Mouse (Mus musculus) G1E (cell line): ENCODE measurements around the gene Akap11. TPM values are rescaled to one million over a fixed set of nuclear protein-coding genes. Genes with fewer than 3 reads are reported as not detected.

Source experiments
- ATAC-seq: 2 replicates; pipeline ENCODE4 v1.8.0; 2016; ENCODE audit warnings: mild to moderate bottlenecking; ENCODE audit not compliant: insufficient number of reproducible peaks, poor library complexity, low FRiP score, severe bottlenecking; ENCODE audit errors: extremely low read depth
- DNase-seq: peaks from one replicate; pipeline ENCODE4 v3.0.0; 2012; ENCODE audit warnings: low spot score
- H3K27me3 ChIP-seq: 2 replicates; pipeline ENCODE4 v1.6.1; 2012; ENCODE audit warnings: mild to moderate bottlenecking, low read length, inconsistent platforms; ENCODE audit not compliant: insufficient read depth
- H3K36me3 ChIP-seq: replicated peaks from 2 replicates; pipeline ENCODE3; 2012; ENCODE audit warnings: mild to moderate bottlenecking, inconsistent platforms
- H3K4me1 ChIP-seq: 2 replicates; pipeline ENCODE4 v1.6.1; 2012; ENCODE audit warnings: low read depth, low read length, inconsistent platforms, mixed read lengths; ENCODE audit not compliant: insufficient read depth
- H3K4me3 ChIP-seq: 2 replicates; pipeline ENCODE4 v1.5.1; 2012; ENCODE audit warnings: low read depth, mild to moderate bottlenecking, inconsistent platforms, low read length, moderate library complexity, mixed read lengths
- H3K9me3 ChIP-seq: replicated peaks from 2 replicates; pipeline ENCODE4 v1.6.1; 2012; ENCODE audit warnings: inconsistent platforms
- CTCF ChIP-seq: IDR thresholded peaks from 2 replicates; pipeline ENCODE4 v1.5.1; 2012; ENCODE audit warnings: low read depth, low read length, inconsistent platforms, mixed read lengths
- GATA1 ChIP-seq: IDR thresholded peaks from 2 replicates; pipeline ENCODE4 v1.6.1; 2012; ENCODE audit warnings: borderline replicate concordance, low read length, inconsistent platforms, mixed read lengths
- GATA2 ChIP-seq: IDR thresholded peaks from 2 replicates; pipeline ENCODE4 v1.6.1; 2012; ENCODE audit warnings: low read depth, low read length, inconsistent platforms, borderline replicate concordance
- POLR2AphosphoS5 ChIP-seq: IDR thresholded peaks from 2 replicates; pipeline ENCODE4 v1.6.1; 2012; ENCODE audit warnings: low read depth, low read length, inconsistent platforms; ENCODE audit not compliant: insufficient replicate concordance
- TAL1 ChIP-seq: conservative IDR thresholded peaks from 2 replicates; pipeline ENCODE4 v1.6.1; 2012; ENCODE audit warnings: low read depth, low read length, inconsistent platforms, mixed read lengths
- polyA plus RNA-seq: library from polyadenylated mRNA; stranded (reverse); fragments of >175 nt; gene quantifications from 2 replicates; pipeline ENCODE4 v1.2.3, GENCODE M21; 2012
- total RNA-seq, 2 experiments: library from RNA; stranded (forward) in 1 of 2; stranded (reverse) in 1 of 2; fragments of 200-1000 nt in 1 of 2; fragments of >200 nt in 1 of 2; fragmentation: Nextera tagmentation in 1 of 2; gene quantifications; 2 replicates each; pipeline ENCODE4 v1.2.3; 2014 to 2017

The Akap11 gene
- total and polyA plus RNA-seq, 3 experiments = 0.35 to 25.6 (median 22.3) TPM

DNA sequence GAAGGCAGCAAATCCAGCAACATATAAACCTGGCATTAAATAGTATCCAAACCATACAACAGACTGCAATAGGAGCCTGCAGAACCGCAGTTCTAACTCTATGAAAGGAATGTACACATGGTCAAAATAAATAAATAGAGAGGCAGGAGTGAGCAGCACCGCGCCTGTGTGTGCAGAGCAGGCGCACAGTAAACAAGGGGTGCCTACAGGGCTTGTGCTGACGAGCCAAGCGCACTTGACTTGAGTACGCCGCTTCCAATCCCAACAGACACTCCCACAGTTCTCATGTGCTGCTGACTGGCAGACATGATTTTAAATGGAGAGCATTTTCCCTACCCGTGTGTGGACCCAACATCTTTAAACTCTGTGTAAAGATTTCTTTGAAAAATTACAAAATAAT lies 44.0 kb downstream of the Akap11 start:
- Histone ChIP-seq H3K27me3 (no peaks in the 10 kb centered on the region), H3K4me3 (no peak overlapping the region), H3K9me3 (no peaks in the 10 kb centered on the region; the same call in 1 of the 2 replicates), H3K4me1 (peaks cover 3% of the 10 kb centered on the region; the same call in 1 of the 2 replicates), H3K36me3 (peaks cover 12% of the 10 kb centered on the region)
- DNase-seq (no peak), ATAC-seq (no peak)
- TF ChIP-seq GATA2 (no peak), POLR2AphosphoS5 (no peak), GATA1 (no peak), CTCF (no peak), TAL1 (no peak)

DNA sequence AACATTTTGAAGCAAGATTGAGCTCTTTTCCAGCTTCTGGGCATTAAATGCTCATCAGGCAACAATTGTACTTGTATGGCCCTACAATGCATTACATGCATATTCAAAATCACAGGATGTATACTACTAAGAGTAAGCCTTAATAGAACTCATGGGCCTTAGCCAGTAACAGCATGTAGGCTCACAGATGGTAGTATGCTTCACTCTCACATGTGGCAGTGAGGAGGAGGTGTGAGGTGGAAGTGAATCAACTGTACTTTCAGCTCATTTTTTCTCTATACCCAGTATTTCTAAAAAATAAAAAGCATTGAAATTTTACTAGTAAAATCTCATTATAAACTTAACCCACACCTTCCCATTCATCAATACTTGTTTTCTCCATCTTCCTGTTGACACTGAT lies 45.2 kb downstream of the Akap11 start:
- peaks cover 9% of the 10 kb centered on the region for H3K36me3 ChIP-seq
- no peak overlapping the region for H3K4me3 ChIP-seq
- no peak for TF ChIP-seq GATA1
- TF ChIP-seq TAL1 = no peak
- TF ChIP-seq POLR2AphosphoS5 = no peak
- no peak for TF ChIP-seq CTCF
- no peak for TF ChIP-seq GATA2
- no peaks in the 10 kb centered on the region for H3K4me1 ChIP-seq
- no peaks in the 10 kb centered on the region for H3K27me3 ChIP-seq
- no peaks in the 10 kb centered on the region; the same call in 1 of the 2 replicates for H3K9me3 ChIP-seq
- DNase-seq = no peak
- ATAC-seq = no peak

DNA sequence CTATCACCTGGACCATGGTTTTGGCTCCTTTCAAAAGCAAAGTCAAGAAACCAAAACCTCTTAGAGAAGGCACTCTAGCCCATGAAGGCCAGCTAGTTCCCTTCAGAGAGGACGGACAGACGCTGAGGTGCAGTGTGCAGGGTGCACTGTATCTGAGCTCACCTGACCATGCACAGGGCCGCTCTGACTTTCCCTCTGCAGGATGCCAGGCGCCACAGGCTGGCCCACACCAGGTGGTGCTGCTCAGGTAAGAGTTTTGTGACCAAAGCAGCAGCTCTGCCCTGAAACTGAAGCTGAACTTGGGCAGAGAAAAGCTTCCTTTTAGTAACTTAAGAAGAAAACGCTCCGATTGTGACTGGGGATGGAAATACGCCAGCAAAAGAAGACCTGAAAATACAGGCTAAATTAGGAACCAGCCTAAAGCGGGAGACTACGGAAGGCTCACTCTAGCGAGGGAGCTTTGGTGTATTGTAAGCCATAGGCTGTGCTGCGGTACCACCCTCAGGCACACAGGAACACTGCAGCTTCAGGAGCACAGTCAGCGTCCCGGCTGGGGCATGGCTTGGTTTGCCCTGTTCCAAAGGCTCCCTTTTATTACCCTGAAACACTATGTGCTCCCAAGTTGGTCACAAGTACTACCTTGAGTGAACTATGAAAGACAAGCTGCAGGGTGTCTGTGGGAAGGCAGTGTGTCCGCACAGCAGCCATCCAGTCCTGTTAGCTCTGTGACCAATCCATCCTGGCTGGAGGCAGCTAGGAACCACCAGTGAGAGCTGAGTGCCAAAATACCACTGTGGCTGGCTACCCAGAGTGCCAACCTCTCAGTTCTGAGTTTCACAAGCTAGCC lies 54.0 kb downstream of the Akap11 start:
- no peaks in the 10 kb centered on the region for H3K27me3 ChIP-seq
- H3K9me3 ChIP-seq = peaks cover 18% of the 10 kb centered on the region
- no peak for DNase-seq
- no peaks in the 10 kb centered on the region for H3K36me3 ChIP-seq
- TF ChIP-seq GATA2 (no peak), TAL1 (no peak), GATA1 (no peak), POLR2AphosphoS5 (no peak), CTCF (no peak)
- no peak for ATAC-seq
- no peaks in the 10 kb centered on the region for H3K4me1 ChIP-seq
- no peak overlapping the region for H3K4me3 ChIP-seq

DNA sequence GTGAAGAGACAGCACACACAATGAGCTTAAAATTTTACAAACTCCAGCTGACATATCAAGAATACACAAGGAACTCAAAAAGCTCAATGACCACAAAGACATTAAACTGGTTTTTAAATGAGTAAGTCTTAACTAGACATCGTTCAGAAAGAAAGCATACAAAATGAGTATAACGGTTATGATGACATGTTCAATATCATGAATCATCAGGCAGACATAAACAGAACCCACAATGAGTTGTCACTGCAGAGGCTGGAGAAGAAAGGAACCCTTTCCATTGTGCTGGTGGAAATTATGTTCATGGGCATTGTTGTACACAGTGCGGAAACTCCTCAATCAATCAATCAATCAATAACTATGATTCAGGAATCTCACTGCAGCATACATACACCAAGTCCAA lies 62.5 kb downstream of the Akap11 start:
- no peak for ATAC-seq
- H3K27me3 ChIP-seq = no peaks in the 10 kb centered on the region
- TF ChIP-seq POLR2AphosphoS5 (no peak), GATA1 (no peak), CTCF (no peak), GATA2 (no peak), TAL1 (no peak)

DNA sequence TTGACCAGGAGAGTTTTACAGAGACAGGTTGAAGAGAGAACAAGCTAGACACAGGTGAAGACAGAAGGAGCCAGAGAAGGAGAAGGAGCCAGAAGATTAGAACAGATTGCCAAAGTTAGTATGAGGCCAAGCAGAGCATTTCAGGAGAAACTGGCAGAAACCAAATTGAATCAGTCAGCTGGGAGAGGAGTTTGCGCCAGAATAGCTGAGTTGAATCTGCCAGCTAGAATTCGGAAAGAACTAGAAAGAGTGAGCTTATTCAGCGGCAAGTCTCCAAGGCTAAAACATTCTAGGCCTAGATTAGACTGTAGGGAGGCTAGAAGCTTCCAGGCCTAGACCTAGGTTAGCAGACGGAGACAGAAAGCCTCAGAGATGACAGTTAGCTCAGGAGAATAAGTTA lies 65.9 kb downstream of the Akap11 start:
- Histone ChIP-seq H3K9me3 (peaks cover 22% of the 10 kb centered on the region), H3K36me3 (no peaks in the 10 kb centered on the region), H3K4me3 (no peak overlapping the region), H3K4me1 (no peaks in the 10 kb centered on the region), H3K27me3 (no peaks in the 10 kb centered on the region)
- ATAC-seq (no peak), DNase-seq (no peak)
- no peak for TF ChIP-seq GATA2
- TF ChIP-seq TAL1 = no peak
- no peak for TF ChIP-seq CTCF
- no peak for TF ChIP-seq GATA1
- TF ChIP-seq POLR2AphosphoS5 = no peak

More for the DNA sequence above, 62.5 kb downstream of the Akap11 start:
- H3K4me3 ChIP-seq = no peak overlapping the region
- H3K4me1 ChIP-seq = no peaks in the 10 kb centered on the region
- H3K36me3 ChIP-seq = no peaks in the 10 kb centered on the region
- DNase-seq = no peak
- peaks cover 16% of the 10 kb centered on the region for H3K9me3 ChIP-seq

DNA sequence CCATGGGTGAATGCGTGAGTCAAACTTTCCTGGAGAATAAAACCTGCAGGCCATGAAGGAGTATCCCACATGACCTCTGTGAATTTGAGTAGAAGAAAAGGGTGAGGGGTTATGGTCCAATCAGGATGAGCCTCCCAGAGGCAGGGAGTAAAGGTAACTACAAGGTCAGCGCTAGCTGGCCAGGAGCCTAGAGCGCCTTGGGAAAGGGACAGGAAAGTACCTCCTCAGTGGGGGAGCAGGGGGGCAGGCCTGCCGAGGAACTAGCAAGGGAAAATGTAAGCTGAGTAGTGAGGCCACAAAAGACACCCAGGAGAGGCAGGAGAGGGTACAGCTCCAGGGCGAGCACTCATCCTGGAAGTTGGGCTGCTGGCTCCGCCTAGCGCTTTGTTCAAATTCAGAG lies 67.6 kb downstream of the Akap11 start:
- Histone ChIP-seq H3K4me1 (no peaks in the 10 kb centered on the region), H3K27me3 (no peaks in the 10 kb centered on the region), H3K36me3 (no peaks in the 10 kb centered on the region), H3K9me3 (peaks cover 22% of the 10 kb centered on the region), H3K4me3 (no peak overlapping the region)
- no peak for TF ChIP-seq TAL1
- no peak for TF ChIP-seq GATA1
- TF ChIP-seq CTCF = no peak
- no peak for TF ChIP-seq POLR2AphosphoS5
- no peak for TF ChIP-seq GATA2
- DNase-seq (no peak), ATAC-seq (no peak)
